Mouse (Mus musculus) bone marrow macrophage, adult 2 months (primary cell): ENCODE data around the gene Zdhhc13. TPM values are rescaled to one million over a fixed set of nuclear protein-coding genes. Genes with fewer than 3 reads are reported as not detected.

Source experiments
- H3K27ac ChIP-seq: 2 replicates; pipeline ENCODE4 v1.5.1; 2012; ENCODE audit warnings: low read depth, low read length; ENCODE audit not compliant: insufficient read depth
- H3K4me1 ChIP-seq: 2 replicates; pipeline ENCODE4 v1.6.1; 2012; ENCODE audit warnings: low read length; ENCODE audit not compliant: control insufficient read depth, insufficient read depth
- H3K4me3 ChIP-seq: 2 replicates; pipeline ENCODE4 v1.5.1; 2012; ENCODE audit warnings: mild to moderate bottlenecking, low read length, moderate library complexity; ENCODE audit not compliant: insufficient read depth
- CTCF ChIP-seq: IDR thresholded peaks from 2 replicates; pipeline ENCODE4 v1.5.1; 2012; ENCODE audit warnings: low read depth, mild to moderate bottlenecking, low read length, moderate library complexity
- POLR2A ChIP-seq: IDR thresholded peaks from 2 replicates; pipeline ENCODE4 v1.6.1; 2012; ENCODE audit warnings: mild to moderate bottlenecking, low read depth, low read length, borderline replicate concordance
- polyA plus RNA-seq: library from polyadenylated mRNA; stranded (reverse); fragments of >200 nt; gene quantifications from 2 replicates; pipeline ENCODE4 v1.2.4, GENCODE M21; 2012; ENCODE audit not compliant: missing spikeins, insufficient read depth, insufficient read length

Gene Zdhhc13
- polyA plus RNA-seq, 1 experiment = 18.7 TPM

DNA sequence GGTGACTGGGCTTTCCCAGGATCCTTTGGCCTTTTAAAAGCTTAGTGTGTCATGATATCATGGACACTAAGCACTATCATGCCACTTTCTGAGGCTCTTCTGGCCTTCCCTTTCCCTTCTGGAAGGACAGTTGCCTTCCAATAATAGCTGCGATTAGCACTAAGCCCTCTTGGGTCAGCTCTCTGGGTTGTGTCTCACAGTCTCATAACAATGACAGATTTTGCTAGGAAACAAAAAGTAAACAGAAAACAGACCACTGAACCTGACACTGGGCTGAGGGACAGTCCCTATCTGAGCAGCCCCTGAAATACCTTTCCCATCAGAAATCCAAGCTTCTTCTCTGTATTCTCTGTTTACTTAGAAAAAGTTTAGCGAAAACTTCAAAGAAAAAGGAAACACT lies 51.7 kb downstream of the Zdhhc13 start:
- Histone ChIP-seq H3K4me1 (peaks cover 6% of the 10 kb centered on the region), H3K4me3 (no peak overlapping the region), H3K27ac (no peak overlapping the region)
- TF ChIP-seq POLR2A = no peak
- TF ChIP-seq CTCF = no peak

DNA sequence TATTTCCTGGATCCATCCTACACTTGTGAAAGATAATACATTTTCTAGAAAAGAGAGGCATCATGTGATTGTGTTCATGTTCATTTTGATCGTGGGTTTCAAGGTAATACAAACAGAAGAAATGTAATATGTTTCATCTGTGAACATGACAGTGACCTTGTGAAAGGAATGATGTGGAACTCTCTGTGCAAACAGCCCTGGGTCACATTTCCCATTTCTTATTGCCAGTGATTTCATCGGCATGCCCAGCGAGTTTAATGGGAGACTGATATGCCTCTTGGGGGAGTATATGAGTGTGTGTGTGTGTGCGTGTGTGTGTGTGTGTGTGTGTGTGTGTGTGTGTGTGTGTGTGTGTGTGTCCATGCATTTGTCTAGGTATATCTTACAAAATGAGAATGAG lies 52.7 kb downstream of the Zdhhc13 start:
- Histone ChIP-seq H3K27ac (no peak overlapping the region), H3K4me1 (peaks cover 6% of the 10 kb centered on the region), H3K4me3 (no peak overlapping the region)
- TF ChIP-seq POLR2A (no peak), CTCF (no peak)

DNA sequence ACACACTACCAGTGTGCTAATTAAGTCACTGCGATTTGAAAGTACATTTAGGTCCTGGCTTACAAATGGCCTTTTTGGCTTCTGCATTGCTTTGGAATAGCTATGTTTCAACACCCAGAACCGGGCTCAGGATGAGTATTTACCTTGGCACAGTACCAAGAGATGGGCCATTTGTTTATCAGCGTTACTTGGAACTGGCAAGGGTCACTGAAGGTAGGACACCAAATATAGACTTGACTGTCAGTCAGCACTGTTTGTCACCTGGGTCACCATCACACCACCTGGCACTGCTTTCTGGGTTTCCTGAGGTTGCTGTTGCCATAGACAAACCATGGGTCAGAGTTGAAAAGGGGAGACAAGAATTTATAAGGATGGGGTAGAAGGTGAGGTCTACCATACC lies 53.5 kb downstream of the Zdhhc13 start:
- Histone ChIP-seq H3K27ac (no peak overlapping the region), H3K4me1 (no peaks in the 10 kb centered on the region), H3K4me3 (no peak overlapping the region)
- TF ChIP-seq POLR2A = no peak

- no peak for TF ChIP-seq CTCF
- TF ChIP-seq POLR2A = no peak
- no peaks in the 10 kb centered on the region for H3K4me1 ChIP-seq
- H3K4me3 ChIP-seq = no peak overlapping the region
Observed at GRCm38 (mm10) chr7:48843541-48843940, 54.7 kb downstream of the Zdhhc13 start.

GRCm38 (mm10) chr7:48845213-48845973 lies 56.6 kb downstream of the Zdhhc13 start:
- no peak for TF ChIP-seq POLR2A
- TF ChIP-seq CTCF = no peak
- H3K4me3 ChIP-seq = no peak overlapping the region

More at GRCm38 (mm10) chr7:48843541-48843940, 54.7 kb downstream of the Zdhhc13 start:
- no peak overlapping the region for H3K27ac ChIP-seq

GRCm38 (mm10) chr7:48846755-48847154 lies 58.0 kb downstream of the Zdhhc13 start:
- Histone ChIP-seq H3K4me3 (no peak overlapping the region), H3K4me1 (no peaks in the 10 kb centered on the region), H3K27ac (no peak overlapping the region)
- TF ChIP-seq POLR2A (no peak), CTCF (no peak)

More at GRCm38 (mm10) chr7:48845213-48845973, 56.6 kb downstream of the Zdhhc13 start:
- Histone ChIP-seq H3K27ac (no peak overlapping the region), H3K4me1 (no peaks in the 10 kb centered on the region)

DNA sequence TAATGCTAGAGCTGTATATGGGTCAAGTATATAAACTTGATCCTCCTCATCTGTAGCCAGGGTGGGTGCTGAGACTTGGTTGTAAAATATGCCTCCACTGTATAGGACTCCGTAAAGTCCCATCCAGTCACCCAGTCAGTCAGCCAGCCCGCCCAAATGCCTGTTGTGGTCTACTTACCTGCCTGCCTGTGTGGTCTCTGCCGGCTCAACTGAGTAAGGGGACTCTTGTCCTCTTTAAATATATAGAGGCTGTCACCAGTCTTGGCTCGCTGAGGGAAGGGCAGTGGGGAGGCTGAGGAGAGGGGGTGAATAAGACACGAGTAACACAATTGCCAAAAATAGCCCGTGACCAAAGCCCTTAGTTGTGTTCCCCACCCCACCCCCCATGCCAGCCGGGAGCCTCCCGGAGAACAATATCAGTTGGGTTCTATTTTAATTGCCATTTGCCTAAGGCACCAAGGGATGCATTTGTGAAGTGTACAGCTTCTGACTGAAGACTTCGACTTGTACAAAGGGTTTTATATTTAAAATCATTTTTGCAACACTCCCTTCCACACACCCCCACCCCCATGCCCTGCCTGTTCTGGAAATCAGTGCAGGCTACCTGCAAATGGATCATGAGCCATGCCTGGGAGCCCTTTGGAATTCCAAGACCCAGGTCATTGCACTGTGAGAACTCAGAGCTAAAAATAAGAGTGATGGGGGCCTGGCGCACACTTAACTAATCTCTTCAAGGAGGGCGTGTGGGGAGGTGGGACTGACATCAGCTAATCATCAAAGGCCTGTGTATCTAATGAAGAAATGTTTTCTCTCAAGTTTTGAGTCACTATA lies 59.2 kb downstream of the Zdhhc13 start, which contains the start of gene Csrp3:
Csrp3 (minus strand) TSS at position 214 of the 831 bp plus-strand sequence.
- H3K4me1 ChIP-seq = no peaks in the 10 kb centered on the region
- H3K4me3 ChIP-seq = no peak within 1 kb of the TSS
- TF ChIP-seq CTCF (no peak), POLR2A (no peak)
- no peak within 1 kb of the TSS for H3K27ac ChIP-seq

GRCm38 (mm10) chr7:48851529-48852104 lies 62.8 kb downstream of the Zdhhc13 start:
- TF ChIP-seq POLR2A = no peak
- no peak for TF ChIP-seq CTCF
- no peak overlapping the region for H3K4me3 ChIP-seq
- no peaks in the 10 kb centered on the region for H3K4me1 ChIP-seq
- H3K27ac ChIP-seq = no peak overlapping the region

GRCm38 (mm10) chr7:48853496-48853895 lies 64.7 kb downstream of the Zdhhc13 start:
- no peak overlapping the region for H3K4me3 ChIP-seq
- no peaks in the 10 kb centered on the region for H3K4me1 ChIP-seq
- H3K27ac ChIP-seq = no peak overlapping the region
- TF ChIP-seq POLR2A = no peak

GRCm38 (mm10) chr7:48855461-48855860 lies 66.7 kb downstream of the Zdhhc13 start:
- TF ChIP-seq CTCF (no peak), POLR2A (no peak)
- Histone ChIP-seq H3K4me1 (no peaks in the 10 kb centered on the region), H3K27ac (no peak overlapping the region), H3K4me3 (no peak overlapping the region)
